Mouse (Mus musculus) MEL (cell line): ENCODE data around the gene Lcn2.

Source experiments
- CTCF ChIP-seq, 3 experiments: IDR thresholded peaks in 2 of 3; conservative IDR thresholded peaks in 1 of 3; 2 replicates each; pipeline ENCODE4 v1.5.1; 2011 to 2012; ENCODE audit warnings: low read length in 3 of 3, low read depth in 2 of 3, mild to moderate bottlenecking in 2 of 3, improper control_type of control experiment in 1 of 3, inconsistent platforms in 1 of 3, mixed read lengths in 1 of 3, moderate library complexity in 1 of 3; ENCODE audit not compliant: control insufficient read depth in 1 of 3, insufficient read depth in 1 of 3, poor library complexity in 1 of 3, severe bottlenecking in 1 of 3
- EP300 ChIP-seq, 2 experiments: IDR thresholded peaks; 2 replicates each; pipeline ENCODE4 v1.6.1; 2011; ENCODE audit warnings: improper control_type of control experiment in 2 of 2, low read length in 2 of 2, low read depth in 1 of 2, mild to moderate bottlenecking in 1 of 2
- GABPA ChIP-seq: IDR thresholded peaks from 2 replicates; pipeline ENCODE4 v1.6.1; 2012; ENCODE audit warnings: low read depth, mild to moderate bottlenecking, inconsistent platforms, low read length, improper control_type of control experiment, moderate library complexity
- GATA1 ChIP-seq: IDR thresholded peaks from 2 replicates; pipeline ENCODE4 v1.6.1; 2011; ENCODE audit warnings: low read depth, low read length, improper control_type of control experiment
- HCFC1 ChIP-seq: IDR thresholded peaks from 2 replicates; pipeline ENCODE4 v1.6.1; 2012; ENCODE audit warnings: low read depth, mild to moderate bottlenecking, inconsistent platforms, low read length, improper control_type of control experiment, moderate library complexity
- MYB ChIP-seq: IDR thresholded peaks from 2 replicates; pipeline ENCODE4 v1.6.1; 2011; ENCODE audit warnings: mild to moderate bottlenecking, low read depth, low read length, improper control_type of control experiment
- POLR2A ChIP-seq, 2 experiments: IDR thresholded peaks; 2 replicates each; pipeline ENCODE4 v1.6.1; 2011 to 2012; ENCODE audit warnings: low read length in 2 of 2, mild to moderate bottlenecking in 2 of 2, control low read depth in 1 of 2, improper control_type of control experiment in 1 of 2, low read depth in 1 of 2, moderate library complexity in 1 of 2; ENCODE audit not compliant: control insufficient read depth in 1 of 2, insufficient read depth in 1 of 2, poor library complexity in 1 of 2
- TAL1 ChIP-seq: IDR thresholded peaks from 2 replicates; pipeline ENCODE4 v1.6.1; 2012; ENCODE audit warnings: mild to moderate bottlenecking, inconsistent platforms, low read length, moderate library complexity, mixed read lengths
- USF1 ChIP-seq: IDR thresholded peaks from 2 replicates; pipeline ENCODE4 v1.6.1; 2014; ENCODE audit warnings: low read depth, mild to moderate bottlenecking, inconsistent platforms, low read length, improper control_type of control experiment, moderate library complexity

DNA sequence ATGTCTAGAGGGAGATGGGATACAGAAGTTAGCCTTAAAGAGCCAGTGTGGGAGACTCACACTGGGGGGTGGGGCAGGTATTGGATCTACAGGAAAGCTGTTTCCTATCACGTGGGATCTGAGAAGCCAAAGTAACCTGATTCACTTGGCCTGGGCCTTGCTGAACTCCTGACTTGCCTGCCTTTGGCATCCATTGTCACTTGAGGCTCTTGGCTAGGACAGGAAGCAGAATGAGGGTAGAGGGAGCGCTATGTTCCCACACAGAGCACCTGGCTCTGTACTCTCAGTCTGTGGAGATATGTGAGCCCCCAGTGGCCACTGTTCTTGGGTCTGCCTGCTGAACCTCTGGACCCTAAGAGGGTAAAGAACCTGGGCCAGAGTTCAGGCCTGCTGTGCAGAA lies 28.5 kb upstream of the Lcn2 start:
- TF ChIP-seq HCFC1 (no peak), USF1 (no peak), GATA1 (no peak), MYB (no peak), POLR2A (IDR thresholded peaks at IDR 0.05; ENCODE audit: control insufficient read depth in 1 of 2, insufficient read depth in 1 of 2, low read depth in 1 of 2, low read length in 2 of 2, poor library complexity in 1 of 2) (no peak), EP300 (IDR thresholded peaks at IDR 0.05; ENCODE audit: low read depth in 1 of 2, low read length in 2 of 2) (no peak), TAL1 (no peak), GABPA (no peak), CTCF (IDR thresholded peaks at IDR 0.05 in 2 of 3, conservative IDR thresholded peaks at IDR 0.05 in 1 of 3; ENCODE audit: control insufficient read depth in 1 of 3, insufficient read depth in 1 of 3, low read depth in 2 of 3, low read length in 3 of 3, poor library complexity in 1 of 3, severe bottlenecking in 1 of 3) (no peak)
